Mouse (Mus musculus): ENCODE results near the gene Cabp1.

The Cabp1 gene

DNA sequence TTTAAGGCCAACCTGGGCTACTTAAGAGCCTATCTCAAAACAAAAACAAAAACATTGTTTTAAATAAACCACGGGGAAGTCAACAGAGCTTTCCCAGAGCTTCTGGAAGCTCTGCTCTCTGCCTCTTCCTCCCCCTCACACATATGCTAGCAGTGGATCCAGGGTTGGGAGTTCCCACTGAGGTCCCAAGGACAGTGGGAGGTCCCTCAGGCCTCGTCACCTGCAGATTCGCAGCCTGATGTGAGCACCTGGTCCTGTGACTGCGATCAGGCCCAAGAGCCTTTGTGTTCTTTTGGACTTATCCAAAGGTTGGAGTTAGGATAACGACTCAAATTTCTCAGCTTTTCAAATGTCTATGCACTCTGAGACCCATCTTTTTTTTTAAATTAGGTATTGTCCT, 14.4 kb upstream of the Cabp1 start:
- no peak for DNase-seq

DNA sequence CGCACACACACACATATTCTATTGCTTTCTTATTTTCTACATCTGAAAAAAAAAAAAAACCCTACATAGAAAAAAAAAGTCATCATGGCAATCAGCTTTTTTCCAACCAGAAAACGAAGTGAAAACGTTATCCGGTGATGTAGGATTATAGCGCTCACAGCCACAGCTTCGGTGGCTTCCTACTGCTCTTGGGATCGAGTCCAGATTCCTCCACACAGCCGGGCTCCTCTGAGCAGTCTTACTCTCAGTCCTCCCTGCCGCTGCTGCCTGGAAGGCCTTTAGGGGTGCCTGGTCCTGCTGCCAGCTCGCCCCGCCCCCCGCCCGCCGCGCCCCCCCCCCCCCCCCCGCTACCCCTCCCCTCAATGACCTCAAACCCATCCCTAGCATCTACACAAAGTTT, 13.7 kb upstream of the Cabp1 start:
- no peak for DNase-seq

DNA sequence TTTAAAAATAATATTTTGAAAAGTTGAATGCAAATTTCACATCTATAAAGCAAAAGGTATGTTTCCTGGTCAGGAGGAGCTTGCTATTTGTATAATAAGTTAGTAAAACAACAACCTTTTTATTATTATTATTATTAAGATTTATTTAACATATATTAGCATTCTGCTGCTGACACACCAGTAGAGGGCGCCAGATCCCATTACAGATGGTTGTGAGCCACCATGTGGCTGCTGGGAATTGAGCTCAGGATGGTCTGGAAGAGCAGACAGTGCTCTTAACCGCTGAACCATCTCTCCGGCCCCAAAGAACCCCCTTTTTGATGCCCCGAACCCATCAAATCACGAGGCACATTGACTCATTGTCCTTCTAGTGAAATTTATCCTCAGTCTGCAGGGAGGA, 13.1 kb upstream of the Cabp1 start:
- DNase-seq = no peak

DNA sequence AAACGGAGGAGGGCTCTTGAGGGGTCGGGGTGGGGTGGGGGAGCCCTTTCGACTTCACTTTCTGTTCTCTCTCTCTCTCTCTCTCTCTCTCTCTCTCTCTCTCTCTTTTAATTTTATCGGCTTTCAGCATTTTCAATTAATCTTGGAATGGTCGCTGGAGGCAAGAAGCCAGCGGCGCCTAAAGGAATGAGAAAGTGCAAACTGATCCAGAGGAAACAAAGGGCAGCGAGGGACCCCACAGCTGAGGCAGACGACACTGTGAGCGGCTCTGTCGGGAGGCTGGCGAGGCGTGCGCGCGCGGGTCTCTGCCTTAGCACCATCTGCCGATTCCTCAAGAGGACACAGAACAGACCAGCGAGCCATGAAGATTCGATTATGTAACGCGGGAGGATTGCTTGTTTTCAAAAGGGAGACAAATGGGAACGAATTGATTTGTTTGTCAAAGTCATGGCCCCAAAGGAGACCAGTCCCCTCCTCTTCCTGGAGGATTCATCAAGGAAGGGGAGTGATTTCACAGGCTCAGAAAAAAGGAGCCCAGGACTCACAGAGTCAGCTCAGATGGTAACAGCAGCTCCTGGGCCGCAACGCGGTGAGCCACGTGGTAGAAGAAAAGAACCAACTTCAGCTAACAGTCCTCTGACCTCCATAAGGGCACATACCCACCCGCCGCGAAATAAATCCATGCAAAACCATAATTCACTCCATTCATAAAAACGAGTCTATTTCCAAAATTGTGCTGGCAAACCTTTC, 10.6 kb upstream of the Cabp1 start:
- no peak for DNase-seq

DNA sequence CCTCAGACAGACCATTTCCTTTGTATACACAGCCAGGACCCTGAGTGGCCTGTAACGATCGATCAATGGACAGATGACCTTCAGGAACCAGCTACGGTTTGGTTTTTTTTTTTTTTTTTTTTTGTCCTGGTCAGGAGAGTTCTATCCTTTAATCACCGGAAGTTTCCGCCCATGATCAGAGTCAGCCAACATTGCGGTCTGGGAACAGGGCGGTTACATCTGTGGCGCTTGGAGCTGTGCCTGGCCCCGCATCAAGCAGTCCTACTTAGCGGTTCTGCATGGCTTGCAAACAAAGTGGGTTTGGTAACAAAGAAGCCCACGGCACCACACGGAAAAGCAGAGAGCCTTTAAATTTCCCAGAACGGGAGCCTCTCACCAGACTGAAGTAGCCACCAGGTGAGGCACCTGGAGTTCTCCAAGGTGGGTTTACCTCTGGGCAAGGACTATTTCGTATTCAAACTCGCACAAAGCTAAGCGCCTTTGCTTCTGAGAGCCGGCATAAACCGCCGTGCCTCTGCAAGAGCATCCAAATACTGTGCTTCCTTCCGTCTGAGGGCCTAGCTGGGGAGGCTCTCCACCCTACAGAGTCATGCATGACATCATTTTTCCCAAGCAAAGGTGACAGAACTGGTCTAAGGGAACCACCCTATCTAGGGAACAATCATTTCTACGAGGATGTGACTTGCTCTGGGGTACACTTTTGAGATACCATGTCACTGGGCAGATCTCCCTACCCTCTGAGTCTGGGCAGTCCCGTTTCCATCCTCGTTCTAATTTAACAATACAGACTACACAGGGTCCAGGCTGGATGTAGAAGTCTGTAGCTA, 9.8 kb upstream of the Cabp1 start:
- no peak for DNase-seq

DNA sequence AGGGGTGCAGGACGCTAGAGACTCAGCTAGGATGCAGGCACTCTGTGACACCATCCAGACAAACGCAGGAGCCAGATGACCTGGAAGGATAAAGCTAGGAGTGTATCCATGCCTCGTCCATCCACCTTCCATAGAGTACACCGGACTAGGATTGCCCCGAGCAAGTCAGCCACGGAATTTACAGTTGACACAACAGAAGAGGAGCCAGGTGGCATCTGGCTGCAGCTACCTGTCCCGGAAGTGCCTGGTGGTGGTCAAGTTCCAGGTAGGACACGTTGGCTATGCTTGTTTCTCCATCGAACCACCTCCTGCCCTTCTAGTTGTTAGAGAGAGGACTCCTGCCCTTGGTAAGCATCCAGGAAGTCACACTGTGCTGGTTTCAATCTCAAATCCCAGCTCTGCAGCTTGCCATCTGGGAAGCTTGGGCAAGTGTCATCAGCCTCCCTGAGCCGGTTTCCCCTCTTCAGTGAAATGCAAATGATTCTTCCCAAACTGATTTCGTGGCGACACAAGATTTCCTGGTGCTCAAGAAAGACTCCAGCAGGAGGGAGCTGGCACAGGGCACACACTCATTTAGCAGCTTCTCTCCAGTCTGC, 543 bp upstream of the Cabp1 start:
- no peak for DNase-seq

DNA sequence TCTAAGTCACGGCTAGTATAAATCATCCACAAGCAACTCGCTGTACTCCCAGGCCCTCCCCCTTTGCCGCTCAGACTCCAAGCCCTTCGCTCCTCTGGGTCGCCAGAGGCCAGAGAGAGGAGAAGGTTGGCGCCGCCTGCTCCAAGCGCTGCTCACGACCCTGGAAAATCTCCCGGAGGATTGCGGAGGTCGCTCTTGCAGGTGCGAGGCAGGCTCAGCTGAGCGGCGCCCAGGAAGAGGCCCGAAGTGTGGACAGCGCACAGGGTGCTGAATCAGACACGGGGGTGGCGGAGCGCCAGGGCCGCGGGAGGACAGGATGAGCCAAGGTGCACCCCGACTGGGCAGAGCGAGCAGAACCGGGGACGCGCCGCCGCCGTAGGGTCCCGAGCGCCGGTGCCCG, 955 bp downstream of the Cabp1 start:
- DNase-seq = peak in 1 of 2 experiments; percentile 35

DNA sequence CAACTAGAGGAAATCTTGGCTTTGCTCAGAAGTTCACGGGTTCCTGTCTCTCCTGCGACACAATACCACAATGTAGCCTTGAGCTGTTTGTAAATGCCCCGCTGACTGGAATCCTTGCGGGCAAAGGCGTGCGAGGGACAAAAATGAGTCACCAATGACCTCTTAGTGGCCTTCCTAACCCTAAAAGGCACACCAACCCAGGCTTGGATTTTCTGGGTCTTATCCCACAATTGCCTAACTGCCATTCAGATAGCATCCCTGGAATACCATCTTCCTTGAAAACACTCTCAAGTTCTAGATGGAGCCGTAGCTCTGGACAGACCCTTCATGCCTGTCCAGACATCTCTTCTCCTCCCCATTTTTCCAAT, 1.4 kb downstream of the Cabp1 start:
- no peak for DNase-seq

DNA sequence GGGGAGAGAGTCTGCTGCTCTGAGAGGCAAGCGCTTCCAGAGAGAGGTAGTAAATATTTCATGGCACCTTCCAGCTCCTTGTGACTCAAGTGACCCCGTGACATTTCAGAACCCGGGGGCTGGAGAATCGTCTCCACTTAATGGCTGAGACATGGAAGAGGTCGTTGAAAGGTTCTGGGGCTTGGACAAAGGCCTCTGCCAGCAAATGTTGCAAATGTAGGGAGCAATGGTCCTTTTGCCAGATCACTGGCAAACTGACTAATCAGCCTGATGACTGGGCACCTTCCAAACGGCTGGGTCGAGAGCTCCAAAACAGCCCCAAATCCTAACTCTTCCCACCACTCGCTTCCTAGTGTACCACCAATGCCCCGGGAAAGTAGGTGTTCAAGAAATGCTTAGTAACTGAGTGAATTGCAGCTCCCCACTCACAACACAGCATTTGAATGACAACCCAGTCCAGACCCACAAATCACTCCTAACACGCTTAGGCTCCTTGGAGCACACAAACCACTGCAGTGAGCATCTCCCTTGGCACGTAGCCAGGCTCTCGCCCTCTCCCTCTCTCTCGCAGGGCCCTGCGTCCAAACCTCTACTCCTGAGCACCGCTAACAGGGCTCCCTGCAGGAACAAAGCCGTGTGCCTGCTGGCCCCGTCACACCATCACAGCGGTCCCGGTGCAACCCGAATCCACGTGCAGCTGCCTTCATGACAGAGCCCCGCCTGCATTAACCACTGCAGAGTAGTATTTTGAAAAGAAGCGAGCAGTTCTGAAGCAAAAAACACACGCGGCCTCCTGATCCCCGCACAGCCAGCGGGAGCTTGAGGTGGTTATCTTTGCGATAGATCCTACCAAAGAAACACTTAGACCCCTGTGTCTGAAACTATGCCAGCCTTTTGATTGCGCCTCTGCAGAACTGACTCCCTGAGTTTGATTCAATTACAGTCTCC, 2.0 kb downstream of the Cabp1 start:
- DNase-seq = no peak

DNA sequence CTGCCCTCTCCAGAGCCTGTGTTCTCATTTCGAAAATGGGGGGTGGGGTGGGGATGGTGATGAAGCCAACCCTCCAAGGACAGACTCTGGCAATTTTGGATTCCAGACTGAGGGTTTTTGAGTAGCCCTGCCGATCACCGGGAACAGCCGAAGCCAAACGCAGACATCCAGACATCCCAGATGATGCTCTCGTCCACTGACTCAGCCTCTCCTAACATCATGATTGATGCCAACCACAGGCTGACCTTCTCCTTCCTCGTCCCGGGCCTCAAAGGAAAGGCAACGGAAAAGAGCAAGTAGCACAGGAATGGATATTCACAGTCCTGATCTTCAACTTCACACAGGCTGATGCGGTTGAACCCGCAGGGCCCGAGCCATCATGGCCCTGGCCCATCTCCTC, 4.1 kb downstream of the Cabp1 start:
- DNase-seq = no peak

DNA sequence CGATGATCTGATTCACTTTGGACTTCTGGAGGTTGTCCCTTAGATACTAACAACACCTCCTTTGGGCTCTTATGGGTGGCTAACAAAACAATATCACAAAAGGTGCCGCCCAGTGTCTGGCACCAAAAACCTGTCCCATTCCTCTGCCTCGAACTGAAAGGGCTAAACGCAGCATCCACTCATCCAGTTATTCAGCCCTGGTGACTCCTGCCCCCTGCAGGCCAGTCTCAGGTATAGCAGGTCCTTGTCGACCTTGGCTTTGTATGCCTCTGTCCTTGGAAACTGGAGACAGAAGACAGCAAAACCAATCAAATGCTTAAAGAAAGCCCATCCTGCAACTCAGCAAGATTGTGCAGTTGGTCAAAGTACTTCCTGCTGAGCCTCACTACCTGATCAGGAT, 5.4 kb downstream of the Cabp1 start:
- DNase-seq = no peak

DNA sequence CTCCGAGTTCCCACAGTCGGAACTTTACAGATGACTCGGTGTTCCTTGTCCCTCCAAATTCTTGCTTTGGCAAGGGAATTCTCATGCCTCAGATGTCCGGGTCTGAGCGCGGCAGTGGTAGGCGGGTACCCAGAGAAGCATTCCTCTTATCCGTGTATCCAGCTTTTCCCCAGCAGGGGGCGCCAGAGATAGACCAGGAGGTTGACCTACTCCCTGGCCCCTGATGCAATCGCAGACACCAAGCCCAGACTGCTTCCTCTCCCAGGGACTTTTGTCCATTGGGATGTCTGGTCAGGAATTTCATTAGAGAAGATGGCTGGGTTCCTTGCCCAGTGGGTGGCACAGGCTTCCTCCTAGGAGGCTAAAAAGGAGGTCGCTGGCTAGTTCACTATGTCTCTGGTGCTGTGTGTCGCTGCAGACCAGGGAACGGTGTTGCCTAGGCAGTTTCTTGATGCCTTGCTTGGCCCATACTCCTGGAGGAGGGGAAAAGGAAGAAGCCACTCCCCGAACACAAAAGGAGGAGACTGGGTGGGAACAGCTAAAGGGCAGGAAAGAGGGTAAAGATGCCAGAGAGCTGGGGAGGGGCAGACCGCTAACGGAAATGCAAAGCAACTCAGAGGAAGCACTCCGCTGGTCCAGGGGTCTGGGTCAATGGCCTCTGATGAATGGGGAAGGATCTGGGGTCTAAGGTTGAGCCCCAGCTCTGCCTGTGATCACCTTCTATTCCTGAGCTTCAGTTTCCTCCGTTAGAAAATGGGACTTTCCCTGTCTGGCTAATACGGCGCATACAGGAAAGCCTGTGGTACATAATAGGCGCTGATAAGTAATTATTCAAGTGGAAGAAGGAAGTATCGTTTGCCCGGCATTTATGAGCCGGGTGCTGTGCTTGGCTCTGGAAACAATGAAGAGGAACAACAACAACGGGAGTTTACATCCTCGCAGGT, 6.7 kb downstream of the Cabp1 start:
- peak; percentile 68 to 73 for DNase-seq

DNA sequence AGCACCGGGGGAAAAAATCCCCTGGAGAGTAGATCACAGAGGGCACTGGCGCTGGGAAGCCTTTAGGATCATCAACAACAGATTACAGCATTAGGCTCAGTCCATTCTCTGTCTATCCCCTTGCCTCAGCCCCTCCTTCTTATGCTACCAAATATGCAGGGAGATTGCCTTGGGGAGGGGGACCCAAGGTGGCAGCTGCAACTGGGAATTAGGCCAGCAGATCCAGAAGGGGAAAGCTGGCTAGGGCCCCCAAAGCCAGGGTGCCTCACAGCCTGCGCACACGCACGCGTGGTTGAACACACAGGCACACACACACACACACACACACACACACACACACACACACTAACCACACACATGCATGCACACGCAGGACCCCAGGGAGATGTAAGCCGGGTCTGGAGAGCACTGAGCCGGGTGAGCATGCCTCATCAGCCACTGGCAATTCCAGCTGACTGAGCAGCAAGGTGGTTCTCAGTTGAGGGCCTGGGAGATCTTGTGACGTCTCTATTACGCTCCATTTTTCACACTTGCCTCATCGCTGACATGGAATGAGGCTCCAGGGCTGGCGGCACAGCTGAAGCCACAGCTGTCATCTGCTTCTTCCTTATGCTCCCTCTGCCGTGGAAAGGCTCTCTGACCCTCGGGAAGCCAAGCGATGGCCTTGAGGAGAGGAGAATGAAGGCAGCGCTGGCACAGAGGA, 7.7 kb downstream of the Cabp1 start:
- no peak for DNase-seq

DNA sequence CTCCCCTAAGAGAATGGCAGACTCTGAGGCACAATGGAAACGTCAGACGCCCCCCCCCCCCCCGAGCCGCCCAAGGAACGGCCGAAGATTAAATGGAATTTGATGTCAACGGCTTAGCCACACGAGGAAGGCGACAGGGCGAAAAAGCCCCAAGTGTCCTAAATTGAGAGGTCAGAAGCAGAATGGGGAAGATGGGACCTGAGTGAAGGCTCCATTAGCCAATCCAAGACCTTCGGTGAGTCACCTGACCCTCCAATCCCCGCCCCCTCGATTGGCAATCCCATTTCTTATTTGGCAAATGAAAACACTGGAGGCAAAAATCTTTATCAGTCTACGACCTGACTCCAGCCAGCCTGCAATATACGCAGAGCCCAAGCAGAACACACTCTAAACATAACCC, 9.5 kb downstream of the Cabp1 start:
- no peak for DNase-seq

DNA sequence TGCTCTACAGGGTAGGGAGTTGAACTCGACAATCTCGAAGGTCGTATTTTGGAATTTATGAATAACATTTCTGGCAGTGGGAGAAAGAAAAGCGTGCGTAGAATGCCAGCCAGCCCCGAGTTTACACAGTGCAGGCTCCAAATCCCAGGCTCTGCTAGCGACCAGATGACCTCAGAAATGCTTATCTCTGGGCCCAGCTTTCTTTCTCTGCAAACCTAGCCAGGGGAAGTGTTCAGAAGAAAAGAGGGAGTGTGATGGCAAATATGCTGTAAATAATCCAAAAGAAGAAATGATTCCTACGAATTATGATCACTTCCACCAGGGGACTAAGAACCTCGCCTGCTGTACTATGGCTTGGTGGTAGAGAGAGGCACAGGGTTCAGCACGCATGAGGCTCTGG, 10.7 kb downstream of the Cabp1 start:
- no peak for DNase-seq

DNA sequence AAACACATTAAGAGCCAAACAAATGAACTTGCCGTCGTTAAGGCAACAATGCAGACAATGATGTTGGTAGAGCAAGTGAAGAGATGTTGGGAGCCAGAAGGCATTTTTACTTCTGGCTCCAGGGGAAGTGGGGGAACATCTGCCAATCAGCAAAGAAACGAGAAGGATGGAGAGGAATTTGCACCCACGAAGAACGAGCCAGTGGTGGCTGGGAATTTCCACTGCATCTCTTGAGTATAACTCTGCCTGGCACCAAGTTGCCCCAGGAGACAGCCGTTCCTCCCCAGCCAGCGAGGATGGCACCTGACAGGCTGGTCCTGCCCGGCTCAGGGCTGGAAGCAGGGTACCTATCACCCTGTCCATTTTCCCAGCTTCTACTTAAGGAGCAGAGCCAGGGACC, 11.3 kb downstream of the Cabp1 start:
- DNase-seq = no peak

DNA sequence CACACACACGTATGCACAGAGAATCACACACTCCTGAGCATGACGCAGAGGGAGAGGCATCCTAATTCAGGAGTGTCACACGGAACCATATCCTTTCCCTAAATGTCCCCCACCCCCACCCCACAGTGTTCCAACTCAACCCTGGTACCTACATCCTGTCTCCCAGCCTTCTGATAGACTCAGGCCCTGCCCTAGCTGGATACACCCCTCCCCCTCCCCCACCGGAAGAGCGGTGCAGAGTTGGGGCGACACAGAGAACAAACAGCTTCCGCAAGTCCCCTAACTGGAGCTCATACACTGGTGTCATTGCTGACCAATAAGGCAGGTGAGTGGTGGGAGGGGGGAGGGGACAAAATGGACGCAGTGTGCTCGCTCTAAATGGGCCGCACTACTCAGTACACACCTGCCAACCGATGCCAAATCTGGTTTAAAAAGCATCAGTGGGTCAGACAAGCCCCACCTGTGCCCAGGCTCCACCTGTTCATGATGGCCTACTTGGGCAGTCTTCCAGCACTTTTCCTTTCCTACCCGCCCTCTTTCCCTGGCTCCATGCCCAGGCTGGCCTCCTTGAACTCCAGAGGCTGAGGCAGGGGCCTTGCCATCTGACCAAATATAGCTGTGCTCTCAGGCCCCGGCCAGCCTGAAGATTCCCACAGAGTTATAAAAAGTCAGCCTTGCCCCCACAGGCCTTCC, 12.8 kb downstream of the Cabp1 start:
- DNase-seq = peak in 1 of 2 experiments; percentile 49

DNA sequence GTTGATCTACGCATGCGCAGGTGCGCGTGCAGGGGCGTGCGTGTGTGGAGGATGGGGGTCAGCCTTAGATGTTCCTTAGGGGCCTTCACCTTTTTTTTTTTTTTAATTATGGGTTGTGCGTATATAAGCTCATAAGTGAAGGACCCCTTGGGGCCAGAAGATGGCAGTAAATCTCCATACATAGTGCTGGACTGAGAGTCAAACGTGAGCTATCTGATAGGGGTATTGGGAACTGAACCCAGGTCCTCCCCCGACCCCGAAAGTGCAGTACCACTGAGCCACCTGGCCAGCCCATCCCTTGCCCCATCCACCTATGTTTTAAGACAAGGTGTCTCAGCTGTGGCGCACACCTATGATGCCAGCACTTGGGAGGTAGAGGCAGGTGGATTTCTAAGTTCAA, 14.6 kb downstream of the Cabp1 start:
- DNase-seq = no peak

DNA sequence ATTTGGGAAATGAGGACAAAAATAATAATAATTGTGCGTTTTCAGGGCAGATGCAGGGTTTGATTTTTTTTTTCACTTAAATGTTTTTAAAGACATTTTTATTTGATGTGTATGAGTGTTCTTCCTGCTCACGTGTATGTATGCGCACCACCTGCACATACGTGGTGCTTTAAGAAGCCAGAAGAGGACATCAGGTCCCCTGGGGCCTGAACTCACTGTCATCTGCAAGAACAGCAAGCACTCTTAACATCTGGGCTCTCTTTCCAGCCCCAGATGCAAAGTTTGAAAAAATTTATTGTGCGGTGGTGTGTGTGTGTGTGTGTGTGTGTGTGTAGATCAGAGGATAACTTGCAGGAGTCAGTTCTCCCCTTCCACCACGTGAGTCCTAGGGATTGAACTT, 16.3 kb downstream of the Cabp1 start:
- DNase-seq = no peak

DNA sequence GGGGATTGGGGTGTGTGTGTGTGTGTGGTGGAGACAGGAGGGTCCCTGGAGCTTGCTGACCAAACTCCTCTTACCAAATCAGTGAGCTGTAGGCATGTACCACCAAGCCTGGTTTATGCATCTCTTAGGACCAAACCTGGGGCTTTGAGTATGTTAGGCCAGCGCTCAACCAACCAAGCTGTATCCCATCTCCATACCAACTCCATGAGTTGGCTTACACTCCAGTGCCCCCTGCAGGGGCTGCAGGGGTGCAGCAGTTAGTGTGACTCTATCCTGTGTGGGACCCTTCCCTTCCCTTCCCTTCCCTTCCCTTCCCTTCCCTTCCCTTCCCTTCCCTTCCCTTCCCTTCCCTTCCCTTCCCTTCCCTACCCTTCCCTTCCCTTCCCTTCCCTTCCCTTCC, 19.6 kb downstream of the Cabp1 start:
- DNase-seq = no peak
